Mouse (Mus musculus) testis, adult 2 months (tissue): ENCODE measurements around the gene Mrrf. TPM values are rescaled to one million over a fixed set of nuclear protein-coding genes. Genes with fewer than 3 reads are reported as not detected.

Experiments used
- H3K27ac ChIP-seq: fragments of 200-500 bp; 2 replicates; pipeline ENCODE4 v1.5.1; 2012; ENCODE audit warnings: low read depth, low read length; ENCODE audit not compliant: control insufficient read depth, insufficient read depth
- H3K27me3 ChIP-seq: fragments of 200-500 bp; 2 replicates; pipeline ENCODE4 v1.6.1; 2012; ENCODE audit warnings: mild to moderate bottlenecking, low read length, moderate library complexity; ENCODE audit not compliant: control insufficient read depth, insufficient read depth
- H3K36me3 ChIP-seq: fragments of 200-500 bp; 2 replicates; pipeline ENCODE4 v1.6.1; 2012; ENCODE audit warnings: mild to moderate bottlenecking, low read length; ENCODE audit not compliant: control insufficient read depth, insufficient read depth
- H3K4me1 ChIP-seq: fragments of 200-500 bp; 2 replicates; pipeline ENCODE4 v1.6.1; 2012; ENCODE audit warnings: low read length; ENCODE audit not compliant: control insufficient read depth, insufficient read depth
- H3K4me3 ChIP-seq: fragments of 200-500 bp; 2 replicates; pipeline ENCODE4 v1.5.1; 2012; ENCODE audit warnings: low read depth, mild to moderate bottlenecking, low read length, moderate library complexity, mixed read lengths; ENCODE audit not compliant: control insufficient read depth
- CTCF ChIP-seq: fragments of 200-500 bp; IDR thresholded peaks from 2 replicates; pipeline ENCODE4 v1.5.1; 2012; ENCODE audit warnings: low read depth, mild to moderate bottlenecking, inconsistent platforms, low read length, moderate library complexity; ENCODE audit not compliant: control insufficient read depth, insufficient read depth, insufficient replicate concordance
- POLR2A ChIP-seq: fragments of 200-500 bp; IDR thresholded peaks from 2 replicates; pipeline ENCODE4 v1.6.1; 2012; ENCODE audit warnings: low read depth, mild to moderate bottlenecking, inconsistent platforms, low read length, moderate library complexity; ENCODE audit not compliant: control insufficient read depth
- polyA plus RNA-seq: library from polyadenylated mRNA; depleted of rRNA; stranded (reverse); fragments of >200 nt; gene quantifications from 2 replicates; pipeline ENCODE4 v1.2.3, GENCODE M21; 2012; rRNA removed

The Mrrf gene
- polyA plus RNA-seq, 1 experiment = 70.8 TPM

DNA sequence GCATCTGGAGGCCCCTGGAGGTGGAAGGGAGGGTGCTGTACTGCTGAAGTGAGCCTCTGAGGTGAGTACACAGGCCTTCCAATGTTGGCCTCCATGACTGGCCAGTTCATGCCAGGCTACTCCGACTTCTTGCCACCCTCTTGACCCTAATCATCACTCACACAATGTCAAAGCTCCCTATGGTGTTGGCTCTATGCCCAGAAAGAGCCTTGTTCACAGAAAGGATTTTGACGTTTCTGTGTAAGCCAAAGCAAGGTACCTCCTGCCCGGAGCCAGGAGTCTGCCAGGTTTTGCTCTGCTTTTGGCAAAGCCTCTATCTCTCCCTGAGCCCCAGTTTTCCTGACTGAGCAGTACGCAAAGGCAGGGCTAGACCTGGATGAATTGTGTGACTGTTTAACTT lies 99.7 kb downstream of the Mrrf start:
- Histone ChIP-seq H3K27me3 (no peaks in the 10 kb centered on the region), H3K36me3 (no peaks in the 10 kb centered on the region), H3K4me3 (no peak overlapping the region), H3K4me1 (no peaks in the 10 kb centered on the region), H3K27ac (no peak overlapping the region)
- no peak for TF ChIP-seq POLR2A
- TF ChIP-seq CTCF = no peak

DNA sequence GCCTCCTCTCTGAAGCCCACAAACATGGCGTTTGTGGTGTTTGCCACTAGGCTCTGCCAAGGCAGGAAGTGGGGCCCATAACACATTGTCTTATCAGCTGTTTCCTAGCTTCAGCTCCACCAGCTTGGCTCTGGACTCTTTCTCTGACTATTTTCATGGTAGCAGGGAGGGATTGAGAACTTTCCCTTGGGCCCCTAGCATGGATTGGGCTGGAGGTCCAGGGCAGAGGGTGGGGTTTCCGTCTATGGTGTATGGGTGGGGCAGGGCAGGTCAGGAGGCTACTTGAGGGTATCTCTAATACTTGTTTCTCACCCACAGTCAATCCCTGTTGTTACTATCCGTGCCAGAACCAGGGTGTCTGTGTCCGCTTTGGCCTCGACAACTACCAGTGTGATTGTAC lies 100.7 kb downstream of the Mrrf start:
- no peak overlapping the region for H3K27ac ChIP-seq
- no peak overlapping the region for H3K4me3 ChIP-seq
- TF ChIP-seq POLR2A (no peak), CTCF (no peak)
- no peaks in the 10 kb centered on the region for H3K4me1 ChIP-seq
- H3K27me3 ChIP-seq = no peaks in the 10 kb centered on the region
- no peaks in the 10 kb centered on the region for H3K36me3 ChIP-seq

DNA sequence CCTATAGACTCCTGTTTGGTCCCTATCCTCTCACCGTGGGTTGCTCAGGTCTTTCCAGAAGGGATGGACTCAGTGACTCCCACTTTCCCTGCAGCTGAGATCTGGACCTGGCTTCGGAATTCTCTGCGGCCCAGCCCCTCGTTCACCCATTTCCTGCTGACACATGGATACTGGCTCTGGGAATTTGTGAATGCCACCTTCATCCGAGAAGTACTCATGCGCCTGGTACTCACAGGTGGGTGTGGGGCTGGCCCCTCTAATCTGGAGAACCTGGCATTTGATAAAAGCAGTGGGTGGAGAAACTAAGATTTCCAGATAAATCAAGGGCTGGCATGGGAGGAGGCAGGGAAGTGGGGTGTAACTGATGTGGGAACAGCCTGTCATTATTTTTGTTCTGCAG lies 101.4 kb downstream of the Mrrf start:
- H3K36me3 ChIP-seq = no peaks in the 10 kb centered on the region
- H3K4me3 ChIP-seq = no peak overlapping the region
- H3K4me1 ChIP-seq = peaks cover 1% of the 10 kb centered on the region
- TF ChIP-seq POLR2A (no peak), CTCF (no peak)
- H3K27me3 ChIP-seq = no peaks in the 10 kb centered on the region
- H3K27ac ChIP-seq = no peak overlapping the region

DNA sequence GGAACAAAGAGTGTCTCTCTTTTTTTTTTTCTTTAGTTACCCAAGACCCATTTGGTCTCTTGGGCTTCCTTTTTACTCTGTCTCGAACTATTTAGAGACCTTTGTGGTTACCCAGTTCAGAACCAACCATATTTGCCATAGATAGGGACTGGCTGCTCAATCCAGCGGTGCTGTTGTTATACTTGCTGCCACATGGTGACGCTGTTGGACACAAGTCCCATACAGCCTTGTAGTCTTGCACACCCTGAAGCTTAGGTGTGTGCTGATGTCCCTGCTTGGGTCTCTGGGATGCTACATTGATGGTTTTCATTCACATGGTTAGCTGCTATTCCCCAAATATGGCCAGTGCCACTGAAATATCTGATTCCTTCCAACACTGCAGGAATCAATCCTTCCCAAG lies 102.3 kb downstream of the Mrrf start:
- H3K27me3 ChIP-seq = no peaks in the 10 kb centered on the region
- H3K27ac ChIP-seq = no peak overlapping the region
- peaks cover 5% of the 10 kb centered on the region for H3K4me1 ChIP-seq
- no peaks in the 10 kb centered on the region for H3K36me3 ChIP-seq
- TF ChIP-seq CTCF (no peak), POLR2A (no peak)
- no peak overlapping the region for H3K4me3 ChIP-seq

DNA sequence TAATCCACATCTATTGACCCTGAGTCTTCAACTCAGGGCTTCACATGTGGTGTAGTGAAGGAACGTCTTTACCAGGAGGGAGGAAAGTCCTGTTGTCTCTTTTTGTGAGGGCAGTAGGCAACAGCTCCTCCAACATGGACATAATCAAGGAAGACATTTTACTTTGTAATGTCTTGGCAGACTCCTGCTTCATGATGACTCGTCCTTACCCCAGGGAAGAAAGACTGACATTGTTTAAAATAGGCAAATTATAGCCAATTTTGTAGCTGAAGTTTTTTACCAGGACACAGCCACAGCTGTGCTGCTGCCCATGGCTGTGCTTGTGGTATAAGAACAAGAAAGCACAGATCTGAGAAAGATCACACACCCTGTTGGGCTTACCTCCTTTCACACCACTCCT lies 102.8 kb downstream of the Mrrf start:
- H3K36me3 ChIP-seq = no peaks in the 10 kb centered on the region
- H3K4me3 ChIP-seq = no peak overlapping the region
- H3K27ac ChIP-seq = no peak overlapping the region
- TF ChIP-seq POLR2A (no peak), CTCF (no peak)
- no peaks in the 10 kb centered on the region for H3K27me3 ChIP-seq
- peaks cover 5% of the 10 kb centered on the region for H3K4me1 ChIP-seq

Other genes with a start within 250 kb of the Mrrf start
- gene Ttll11, start 156.5 kb upstream of the Mrrf start, polyA plus RNA-seq = 47.1 and 47.6 TPM in 2 replicates
- 78.4 and 80.8 TPM in 2 replicates for gene Ndufa8, start 87.0 kb upstream of the Mrrf start, polyA plus RNA-seq
- 492 and 524 TPM in 2 replicates for gene Morn5, start 86.9 kb upstream of the Mrrf start, polyA plus RNA-seq
- 3.9 and 5.3 TPM in 2 replicates for gene Lhx6, start 31.0 kb upstream of the Mrrf start, polyA plus RNA-seq
- 11.5 and 14.2 TPM in 2 replicates for gene Rbm18, start 384 bp downstream of the Mrrf start, polyA plus RNA-seq
- 0.74 and 5.4 TPM in 2 replicates for gene Ptgs1, start 94.0 kb downstream of the Mrrf start, polyA plus RNA-seq
- gene Olfr338, start 237.1 kb downstream of the Mrrf start, polyA plus RNA-seq = not detected in 2 replicates